Comparison of ENCODE assay signal across 22 mouse cellular contexts in genomic region chr6:50644701-50645100, GRCm38 (mm10). TPM values are rescaled to one million over a fixed set of nuclear protein-coding genes. Genes with fewer than 3 reads are reported as not detected.
"Had no signal": no experiment of that assay in that cellular context is flagged by ENCODE, and none has a peak within 500 bp of the region (broad histone marks: within the 10 kb centered on the region; RNA-seq: fewer than 3 reads in every experiment).

No protein-coding gene starts in this region.

- H3K4me2 ChIP-seq: limb, embryonic 13.5 days; lung, embryonic 15.5 days; midbrain, embryonic 12.5 days; neural tube, embryonic 13.5 days; stomach, embryonic 15.5 days had no signal

- H3K27me3 ChIP-seq: lung, embryonic 15.5 days; midbrain, embryonic 12.5 days; neural tube, embryonic 13.5 days; stomach, embryonic 15.5 days had no signal

- H3K9ac ChIP-seq: limb, embryonic 13.5 days; liver, embryonic 14.5 days; lung, embryonic 15.5 days; midbrain, embryonic 12.5 days; neural tube, embryonic 13.5 days; stomach, embryonic 15.5 days had no signal

- H3K36me3 ChIP-seq: limb, embryonic 13.5 days; lung, embryonic 15.5 days; midbrain, embryonic 12.5 days; neural tube, embryonic 13.5 days; stomach, embryonic 15.5 days had no signal

- H3K4me3 ChIP-seq: limb, embryonic 13.5 days; lung, embryonic 15.5 days; midbrain, embryonic 12.5 days; neural tube, embryonic 13.5 days; stomach, embryonic 15.5 days had no signal

- ATAC-seq: intestine, embryonic 16.5 days; midbrain, embryonic 16.5 days had no signal

- H3K27ac ChIP-seq: kidney, postnatal 0 days; limb, embryonic 13.5 days; liver, embryonic 14.5 days; lung, embryonic 15.5 days; midbrain, embryonic 12.5 days; neural tube, embryonic 13.5 days; stomach, embryonic 15.5 days had no signal

- H3K4me1 ChIP-seq: lung, embryonic 15.5 days had no signal

- DNase-seq: kidney, adult 8-10 months; left cerebral cortex, postnatal 4 days; retina, postnatal 1 day; thymus, adult 2 months; thymus, postnatal 36 days had no signal

- H3K9me3 ChIP-seq: limb, embryonic 13.5 days; lung, embryonic 15.5 days; midbrain, embryonic 12.5 days; neural tube, embryonic 13.5 days; stomach, embryonic 15.5 days had no signal

RNA-seq across cellular contexts. Expression of gene Npvf, which starts 9.5 kb away (rescaled TPM):
- total RNA-seq: layer of hippocampus, adult 8-10 months; layer of hippocampus, postnatal 14 days; left cerebral cortex, adult 18-20 months; left cerebral cortex, postnatal 4 days; liver, adult 2 months; megakaryocyte-erythroid progenitor cell, adult 5-6 weeks had no signal
- polyA plus RNA-seq: intestine, embryonic 16.5 days; large intestine, adult 2 months; liver, adult 2 months; liver, embryonic 14.5 days; lung, embryonic 15.5 days; midbrain, embryonic 12.5 days; neural tube, embryonic 13.5 days; spleen, adult 2 months; stomach, embryonic 15.5 days; testis, adult 2 months; thymus, adult 2 months had no signal

RNA-seq across cellular contexts. Expression of gene 4921507P07Rik, which starts 48.3 kb away (rescaled TPM):
- total RNA-seq: liver, adult 2 months had no signal
